Mouse (Mus musculus) layer of hippocampus, postnatal 10 days (tissue): ENCODE measurements around the gene Hist2h2be. TPM values are rescaled to one million over a fixed set of nuclear protein-coding genes. Genes with fewer than 3 reads are reported as not detected.

Experiments
- DNase-seq, 2 experiments: peaks; one replicate each; pipeline ENCODE4 v3.0.0; 2021; ENCODE audit warnings: low spot score in 2 of 2
- microRNA-seq, 2 experiments: library from miRNA; unstranded; fragments of <30 nt; microRNA quantifications; one replicate each; pipeline ENCODE4 v1.2.0; 2021
- total RNA-seq, 2 experiments: library from RNA; stranded (reverse); gene quantifications; 2 replicates each; pipeline ENCODE4 v1.2.3; 2021

Hist2h2be gene
- total RNA-seq, 2 experiments from 2014 or later, result 3.9 TPM

GRCm38 (mm10) chr3:96261623-96262022, 40.7 kb downstream of the Hist2h2be start:
- DNase-seq, result no peak

- DNase-seq, result peak; percentile 58 to 67
These were observed 41.4 kb downstream of the Hist2h2be start for GRCm38 (mm10) chr3:96262216-96262875.

DNA sequence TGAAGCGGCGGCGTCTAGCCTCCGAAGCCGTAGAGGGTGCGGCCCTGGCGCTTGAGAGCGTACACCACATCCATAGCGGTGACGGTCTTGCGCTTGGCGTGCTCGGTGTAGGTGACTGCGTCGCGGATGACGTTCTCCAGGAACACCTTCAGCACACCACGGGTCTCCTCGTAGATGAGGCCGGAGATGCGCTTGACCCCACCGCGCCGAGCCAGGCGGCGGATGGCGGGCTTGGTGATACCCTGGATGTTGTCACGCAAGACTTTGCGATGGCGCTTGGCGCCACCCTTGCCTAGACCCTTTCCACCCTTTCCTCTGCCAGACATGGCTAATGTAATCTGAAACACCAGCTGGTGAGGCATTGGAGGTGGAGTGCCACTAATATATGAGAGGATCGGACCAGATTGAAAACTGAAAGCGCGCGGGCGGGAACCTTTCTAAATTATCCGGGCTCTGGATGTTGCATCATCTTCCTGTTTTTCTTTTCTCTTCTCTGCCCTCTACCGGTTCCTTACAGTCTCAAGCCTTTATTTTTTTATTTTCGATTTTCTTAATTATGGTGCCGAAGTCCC, 42.1 kb downstream of the Hist2h2be start, which contains the start of gene Hist2h4:
Hist2h4 (minus strand) TSS at position 333 of the 572 bp plus-strand sequence.
- peak; percentile 96 for DNase-seq

- peak; percentile 29 to 47 for DNase-seq
These were observed 42.9 kb downstream of the Hist2h2be start for GRCm38 (mm10) chr3:96263558-96264403.

GRCm38 (mm10) chr3:96264404-96264949, 43.6 kb downstream of the Hist2h2be start:
- no peak for DNase-seq

DNA sequence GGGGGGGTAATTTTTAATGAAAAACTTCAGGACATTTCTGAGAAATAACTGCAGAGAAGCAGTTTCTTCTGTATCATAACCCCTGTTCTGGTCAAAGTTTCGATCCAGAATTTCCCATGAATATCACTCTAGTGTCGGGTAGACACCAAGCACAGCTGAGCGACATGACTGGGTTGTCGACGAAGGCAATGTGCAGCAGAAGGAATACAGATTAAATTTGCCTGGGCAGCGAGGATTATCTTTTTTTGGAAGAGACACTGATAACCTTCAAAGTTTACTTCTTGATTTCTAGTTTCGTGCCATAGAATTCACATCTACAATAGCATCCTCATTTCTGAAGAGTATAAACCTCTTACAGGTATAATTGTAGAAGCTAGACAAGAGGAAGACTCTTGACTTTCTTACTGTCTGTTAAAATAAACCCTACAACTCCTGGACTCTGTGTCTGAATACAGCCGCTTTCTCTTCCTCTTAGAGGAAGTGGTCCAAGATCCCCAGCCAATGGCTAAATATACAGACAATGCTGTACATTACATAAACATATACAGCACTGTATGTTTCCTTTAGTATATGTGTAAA, 45.3 kb downstream of the Hist2h2be start:
- DNase-seq, result no peak

DNA sequence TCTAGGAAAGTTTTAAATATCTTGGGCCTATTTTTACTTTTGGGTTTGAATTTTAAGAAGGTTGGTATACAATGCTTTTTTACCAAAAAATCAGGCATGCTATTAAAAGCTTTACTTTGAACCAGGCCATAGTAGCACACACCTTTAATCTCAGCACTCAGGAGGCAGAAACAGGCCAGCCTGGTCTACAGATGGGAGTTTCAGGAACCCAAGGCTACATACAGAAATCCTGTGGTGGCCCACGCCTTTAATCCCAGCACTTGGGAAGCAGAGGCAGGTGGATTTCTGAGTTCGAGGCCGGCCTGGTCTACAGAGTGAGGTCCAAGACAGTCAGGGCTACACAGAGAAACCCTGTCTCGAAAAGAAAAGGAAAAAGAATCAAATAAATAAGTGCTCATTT, 46.6 kb downstream of the Hist2h2be start:
- no peak for DNase-seq

- peak; percentile 75 to 82 for DNase-seq
These were observed 47.3 kb downstream of the Hist2h2be start, which contains the start of gene Hist2h3b for GRCm38 (mm10) chr3:96268051-96268775. Gene Hist2h3b (plus strand): TSS chr3:96268654.

GRCm38 (mm10) chr3:96268776-96269378, 48.0 kb downstream of the Hist2h2be start:
- peak; percentile 38 to 39 for DNase-seq

- DNase-seq, result peak; percentile 84 to 90
These were observed 48.9 kb downstream of the Hist2h2be start, which contains the start of gene Hist2h2bb for GRCm38 (mm10) chr3:96269511-96270474. Gene Hist2h2bb (plus strand): TSS chr3:96269752.

Small RNA genes lying within 50 kb of the gene (microRNA-seq; reads per million reads assigned to microRNA genes)
- gene Gm44492, result 0 reads per million in 2 experiments
- gene Gm47311, result 0 reads per million in 2 experiments
- 0 reads per million in 2 experiments for gene Gm47313

Other genes with a start within 250 kb of the Hist2h2be start
- 10 to 100 TPM; 50.2 to 56.5 TPM for gene Plekho1, start 225.1 kb upstream of the Hist2h2be start, total RNA-seq
- 10 to 100 TPM; 41.9 to 42.2 TPM for gene Vps45, start 162.7 kb upstream of the Hist2h2be start, total RNA-seq
- 10 to 100 TPM; 17.7 to 21.0 TPM for gene Otud7b, start 116.6 kb upstream of the Hist2h2be start, total RNA-seq
- gene Mtmr11, start 59.1 kb upstream of the Hist2h2be start, total RNA-seq, result 1 to 10 TPM; 5.5 to 9.2 TPM
- gene Sf3b4, start 48.8 kb upstream of the Hist2h2be start, total RNA-seq, result 10 to 100 TPM; 54.3 to 55.7 TPM
- gene Sv2a, start 40.0 kb upstream of the Hist2h2be start, total RNA-seq, result 100 to 1,000 TPM; 317 to 343 TPM
- gene Bola1, start 1.4 kb upstream of the Hist2h2be start, total RNA-seq, result 10 to 100 TPM; 20.9 to 22.8 TPM
- 10 to 100 TPM; 16.7 to 16.8 TPM for gene Hist2h2ab, start 1.3 kb upstream of the Hist2h2be start, total RNA-seq
- 10 to 100 TPM; 42.5 to 52.0 TPM for gene Hist2h2ac, start 239 bp upstream of the Hist2h2be start, total RNA-seq
- gene Hist2h3c2, start 18.0 kb downstream of the Hist2h2be start, total RNA-seq, result 10 to 100 TPM; 18.2 to 19.1 TPM
- 100 to 1,000 TPM; 287 to 323 TPM for gene Hist2h2aa2, start 19.2 kb downstream of the Hist2h2be start, total RNA-seq
- gene Hist2h2aa1, start 24.4 kb downstream of the Hist2h2be start, total RNA-seq, result 10 to 100 TPM in 1 of 2 experiments, 1 to 10 TPM in 1; 6.0 to 16.1 TPM
- not detected for gene Hist2h3c1, start 25.6 kb downstream of the Hist2h2be start, total RNA-seq
- 10 to 100 TPM; 32.6 to 33.2 TPM for gene Hist2h4, start 42.2 kb downstream of the Hist2h2be start, total RNA-seq
- gene Hist2h3b, start 47.5 kb downstream of the Hist2h2be start, total RNA-seq, result 100 to 1,000 TPM; 161 to 165 TPM
- 100 to 1,000 TPM; 211 to 217 TPM for gene Hist2h2bb, start 48.6 kb downstream of the Hist2h2be start, total RNA-seq
- 1 to 10 TPM; 1.9 TPM for gene Fcgr1, start 72.8 kb downstream of the Hist2h2be start, total RNA-seq
- gene BC107364, start 231.2 kb downstream of the Hist2h2be start, total RNA-seq, result not detected